Mouse (Mus musculus) midbrain, postnatal 0 days (tissue): ENCODE data around the gene Sap25. TPM values are rescaled to one million over a fixed set of nuclear protein-coding genes. Genes with fewer than 3 reads are reported as not detected.

Source experiments
- ATAC-seq: fragments of 200-750 bp; cut with Nextera tagmentation; 2 replicates; pipeline ENCODE4 v1.8.0; 2017; ENCODE audit warnings: moderate number of reproducible peaks, mild to moderate bottlenecking, moderate TSS enrichment, moderate library complexity; ENCODE audit not compliant: low FRiP score
- DNase-seq: peaks from one replicate; pipeline ENCODE4 v3.0.0-alpha.2; 2015; ENCODE audit warnings: low spot score
- H3K27ac ChIP-seq: fragments of 300-500 bp; sonication (generic); 2 replicates; pipeline ENCODE4 v1.5.1; 2014; ENCODE audit warnings: low read depth, mild to moderate bottlenecking, low read length, mixed read lengths
- H3K27me3 ChIP-seq: fragments of 300-500 bp; sonication (generic); 2 replicates; pipeline ENCODE4 v1.6.1; 2014; ENCODE audit warnings: low read length, control low read depth, mixed read lengths; ENCODE audit not compliant: insufficient read depth
- H3K36me3 ChIP-seq: fragments of 300-500 bp; sonication (generic); 2 replicates; pipeline ENCODE4 v1.6.1; 2014; ENCODE audit warnings: low read length, control low read depth, mixed read lengths; ENCODE audit not compliant: insufficient read depth
- H3K4me1 ChIP-seq: fragments of 300-500 bp; sonication (generic); 2 replicates; pipeline ENCODE4 v1.6.1; 2014; ENCODE audit warnings: mild to moderate bottlenecking, control low read depth, antibody characterized with exemption, low read length, mixed read lengths; ENCODE audit not compliant: insufficient read depth
- H3K4me2 ChIP-seq: fragments of 300-500 bp; sonication (generic); 2 replicates; pipeline ENCODE4 v1.6.1; 2014; ENCODE audit warnings: low read depth, mild to moderate bottlenecking, low read length, mixed read lengths; ENCODE audit not compliant: poor library complexity, severe bottlenecking
- H3K4me3 ChIP-seq: fragments of 300-500 bp; sonication (generic); 2 replicates; pipeline ENCODE4 v1.5.1; 2014; ENCODE audit warnings: low read depth, mild to moderate bottlenecking, low read length, moderate library complexity
- H3K9ac ChIP-seq: fragments of 300-500 bp; sonication (generic); replicated peaks from 2 replicates; pipeline ENCODE4 v1.6.1; 2014; ENCODE audit warnings: mild to moderate bottlenecking, low read length, moderate library complexity, mixed read lengths; ENCODE audit not compliant: poor library complexity, severe bottlenecking
- H3K9me3 ChIP-seq: fragments of 300-500 bp; sonication (generic); 2 replicates; pipeline ENCODE4 v1.6.1; 2016; ENCODE audit warnings: low read length, control low read depth
- CTCF ChIP-seq: IDR thresholded peaks from 2 replicates; pipeline ENCODE4 v1.5.1; 2016; ENCODE audit warnings: antibody characterized with exemption, mild to moderate bottlenecking
- WGBS: fragments of 180-500 bp; shearing (Covaris S2); extraction: QIAGEN DNeasy Blood & Tissue Kit; methylation state at CpG from one replicate; pipeline ENCODE4 v1.1.7; 2014; 5-methylcytosine and 5-hydroxymethylcytosine counted together
- polyA plus RNA-seq: library from polyadenylated mRNA; unstranded; fragments of >200 nt; fragmentation: Nextera tagmentation; extraction: Ambion mirVana; gene quantifications from 2 replicates; pipeline ENCODE4 v1.2.1, GENCODE M21; 2015
- total RNA-seq: library from RNA; depleted of rRNA; stranded (reverse); fragments of >200 nt; gene quantifications from 2 replicates; pipeline ENCODE4 v1.2.3, GENCODE M21; 2014; rRNA removed

The Sap25 gene
- total and polyA plus RNA-seq, 2 experiments from 2014 or later, result 3.2 to 3.3 TPM

DNA sequence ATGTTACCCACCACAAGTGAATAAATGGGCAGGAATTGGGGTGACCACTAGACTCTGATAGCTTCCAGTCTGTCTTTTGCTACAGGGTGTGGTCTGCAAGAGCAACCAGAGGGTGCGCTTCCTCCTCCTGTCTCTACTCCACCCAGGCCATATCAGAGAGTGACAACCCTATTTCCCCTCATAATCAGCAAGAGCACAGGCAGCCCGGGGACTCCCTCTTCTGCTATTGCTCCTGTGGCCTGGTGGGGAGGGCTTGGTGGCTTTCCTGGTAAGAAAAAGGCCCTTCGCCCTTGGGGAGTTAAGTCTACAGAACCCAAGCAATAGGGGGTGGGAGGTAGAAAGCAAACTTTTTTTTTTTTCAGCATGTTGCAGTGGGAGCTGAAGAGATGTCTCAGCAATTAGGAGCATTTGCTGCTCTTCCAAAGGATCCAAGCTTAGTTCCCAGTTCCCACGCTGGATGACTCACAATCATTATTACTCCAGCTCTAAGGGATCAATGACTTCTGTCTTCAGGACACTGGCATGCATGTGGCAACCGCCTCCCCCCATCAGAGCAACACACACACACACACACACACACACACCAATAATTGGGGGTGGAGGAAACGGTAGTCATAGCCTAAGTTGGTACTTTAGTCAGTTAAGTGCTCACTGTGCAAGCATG is 45.1 kb downstream of the Sap25 start:
- no peak overlapping the region for H3K9ac ChIP-seq
- H3K36me3 ChIP-seq, result no peaks in the 10 kb centered on the region
- TF ChIP-seq CTCF, result no peak
- no peak for DNase-seq
- no peaks in the 10 kb centered on the region for H3K9me3 ChIP-seq
- H3K4me1 ChIP-seq, result peaks cover 5% of the 10 kb centered on the region; the same call in 1 of the 2 replicates
- H3K27ac ChIP-seq, result no peak overlapping the region
- ATAC-seq, result no peak
- no peaks in the 10 kb centered on the region for H3K27me3 ChIP-seq
- H3K4me2 ChIP-seq, result no peak overlapping the region
- WGBS, result 86% methylated on average over 6 of the region's 6 CpGs
- H3K4me3 ChIP-seq, result no peak overlapping the region

- 88% methylated on average over 3 of the region's 3 CpGs for WGBS
- Histone ChIP-seq H3K27ac (no peak overlapping the region), H3K9me3 (no peaks in the 10 kb centered on the region), H3K4me2 (no peak overlapping the region), H3K4me3 (no peak overlapping the region), H3K36me3 (no peaks in the 10 kb centered on the region), H3K27me3 (no peaks in the 10 kb centered on the region), H3K9ac (no peak overlapping the region), H3K4me1 (no peaks in the 10 kb centered on the region)
- ATAC-seq (no peak), DNase-seq (no peak)
- TF ChIP-seq CTCF, result no peak
Observed at GRCm38 (mm10) chr5:137689974-137690373, 48.8 kb downstream of the Sap25 start.

DNA sequence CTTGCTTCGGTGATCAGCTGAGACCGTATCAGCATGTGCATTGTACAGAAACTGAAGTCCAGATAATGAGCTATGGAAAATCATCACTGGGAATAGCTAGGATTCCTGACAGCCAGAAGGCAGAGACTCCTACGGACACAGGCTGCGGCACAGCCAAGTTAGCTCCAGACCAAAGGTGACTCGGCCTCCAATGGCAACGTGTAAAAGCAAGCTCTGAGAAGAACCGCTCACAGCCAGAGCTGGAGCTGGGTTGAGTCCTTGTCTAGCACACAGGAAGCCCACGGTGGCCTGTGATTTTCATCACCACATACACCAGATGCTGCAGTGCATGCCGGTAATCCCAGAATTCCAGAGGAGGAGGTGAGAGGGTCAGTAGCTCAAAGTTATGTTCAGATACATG is 49.4 kb downstream of the Sap25 start:
- ATAC-seq (no peak), DNase-seq (no peak)
- no peaks in the 10 kb centered on the region for H3K4me1 ChIP-seq
- no peak overlapping the region for H3K4me3 ChIP-seq
- H3K9ac ChIP-seq, result no peak overlapping the region
- no peaks in the 10 kb centered on the region for H3K36me3 ChIP-seq
- no peaks in the 10 kb centered on the region for H3K9me3 ChIP-seq
- TF ChIP-seq CTCF, result no peak
- H3K27ac ChIP-seq, result no peak overlapping the region
- no peak overlapping the region for H3K4me2 ChIP-seq
- no peaks in the 10 kb centered on the region for H3K27me3 ChIP-seq
- 67% methylated on average over 9 of the region's 9 CpGs for WGBS

DNA sequence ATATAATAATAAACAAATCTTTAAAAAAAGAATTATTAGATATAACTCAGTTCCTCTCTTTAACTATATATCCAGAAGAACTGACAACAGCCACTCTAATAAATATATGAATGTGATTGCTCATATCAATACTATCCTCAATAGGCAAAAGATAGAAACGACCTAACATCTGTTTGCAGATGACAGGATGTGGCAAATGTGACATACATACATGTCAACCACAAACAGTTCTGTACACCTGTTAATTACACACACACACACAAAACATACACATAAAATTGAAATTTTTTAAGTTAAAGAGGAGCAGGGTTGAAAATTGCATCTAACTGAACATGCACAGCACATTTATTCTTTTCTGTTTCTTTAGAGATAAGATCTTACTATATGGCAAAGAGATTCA is 50.7 kb downstream of the Sap25 start:
- WGBS, result 74% methylated on average over 1 of the region's 1 CpGs
- no peaks in the 10 kb centered on the region for H3K27me3 ChIP-seq
- no peaks in the 10 kb centered on the region for H3K36me3 ChIP-seq
- H3K4me2 ChIP-seq, result no peak overlapping the region
- DNase-seq (no peak), ATAC-seq (no peak)
- no peak for TF ChIP-seq CTCF
- no peak overlapping the region for H3K27ac ChIP-seq
- no peaks in the 10 kb centered on the region for H3K9me3 ChIP-seq
- no peak overlapping the region for H3K4me3 ChIP-seq
- H3K4me1 ChIP-seq, result no peaks in the 10 kb centered on the region
- H3K9ac ChIP-seq, result no peak overlapping the region

Other genes with a start within 250 kb of the Sap25 start
- 0.85 and 0.99 TPM in 2 replicates for gene Zan, start 164.3 kb upstream of the Sap25 start, total RNA-seq
- 0.31 and 0.49 TPM in 2 replicates for gene Zan, start 164.3 kb upstream of the Sap25 start, polyA plus RNA-seq
- gene Pop7, start 138.8 kb upstream of the Sap25 start, total RNA-seq, result 73.2 and 95.3 TPM in 2 replicates
- 91.5 and 95.6 TPM in 2 replicates for gene Pop7, start 138.8 kb upstream of the Sap25 start, polyA plus RNA-seq
- 23.6 and 30.8 TPM in 2 replicates for gene Gigyf1, start 122.8 kb upstream of the Sap25 start, total RNA-seq
- gene Gigyf1, start 122.8 kb upstream of the Sap25 start, polyA plus RNA-seq, result 16.3 and 17.8 TPM in 2 replicates
- gene Epo, start 108.1 kb upstream of the Sap25 start, total RNA-seq, result not detected in 2 replicates
- not detected in 2 replicates for gene Epo, start 108.1 kb upstream of the Sap25 start, polyA plus RNA-seq
- 1,154 and 1,456 TPM in 2 replicates for gene Gnb2, start 107.8 kb upstream of the Sap25 start, total RNA-seq
- 590 and 632 TPM in 2 replicates for gene Gnb2, start 107.8 kb upstream of the Sap25 start, polyA plus RNA-seq
- gene Actl6b, start 87.8 kb upstream of the Sap25 start, total RNA-seq, result 248 and 270 TPM in 2 replicates
- 264 and 287 TPM in 2 replicates for gene Actl6b, start 87.8 kb upstream of the Sap25 start, polyA plus RNA-seq
- 22.3 and 29.6 TPM in 2 replicates for gene Tfr2, start 71.5 kb upstream of the Sap25 start, total RNA-seq
- 21.7 and 22.7 TPM in 2 replicates for gene Tfr2, start 71.5 kb upstream of the Sap25 start, polyA plus RNA-seq
- gene Mospd3, start 40.3 kb upstream of the Sap25 start, total RNA-seq, result 17.7 and 18.5 TPM in 2 replicates
- gene Mospd3, start 40.3 kb upstream of the Sap25 start, polyA plus RNA-seq, result 70.5 and 71.3 TPM in 2 replicates
- 18.6 and 19.4 TPM in 2 replicates for gene Pcolce, start 27.6 kb upstream of the Sap25 start, total RNA-seq
- 16.7 and 19.6 TPM in 2 replicates for gene Pcolce, start 27.6 kb upstream of the Sap25 start, polyA plus RNA-seq
- 0.28 TPM in 1 of 2 replicates, not detected in the other for gene Fbxo24, start 12.3 kb upstream of the Sap25 start, total RNA-seq
- gene Fbxo24, start 12.3 kb upstream of the Sap25 start, polyA plus RNA-seq, result 0.09 and 0.10 TPM in 2 replicates
- gene Lrch4, start 12.2 kb upstream of the Sap25 start, total RNA-seq, result 13.1 and 14.5 TPM in 2 replicates
- 13.1 and 15.9 TPM in 2 replicates for gene Lrch4, start 12.2 kb upstream of the Sap25 start, polyA plus RNA-seq
- 0.99 and 4.1 TPM in 2 replicates for gene Gm20605, start 12.2 kb upstream of the Sap25 start, total RNA-seq
- gene Gm20605, start 12.2 kb upstream of the Sap25 start, polyA plus RNA-seq, result 4.4 and 6.5 TPM in 2 replicates
- 1.2 TPM in 1 of 2 replicates, not detected in the other for gene Irs3, start 4.4 kb downstream of the Sap25 start, total RNA-seq
- gene Irs3, start 4.4 kb downstream of the Sap25 start, polyA plus RNA-seq, result 0.27 and 0.37 TPM in 2 replicates
- gene Agfg2, start 43.4 kb downstream of the Sap25 start, total RNA-seq, result 20.4 and 28.1 TPM in 2 replicates
- gene Agfg2, start 43.4 kb downstream of the Sap25 start, polyA plus RNA-seq, result 15.5 and 16.9 TPM in 2 replicates
- gene Nyap1, start 100.3 kb downstream of the Sap25 start, total RNA-seq, result 230 and 261 TPM in 2 replicates
- gene Nyap1, start 100.3 kb downstream of the Sap25 start, polyA plus RNA-seq, result 47.0 and 50.1 TPM in 2 replicates
- 188 and 320 TPM in 2 replicates for gene Tsc22d4, start 104.4 kb downstream of the Sap25 start, total RNA-seq
- 157 and 179 TPM in 2 replicates for gene Tsc22d4, start 104.4 kb downstream of the Sap25 start, polyA plus RNA-seq
- gene Ppp1r35, start 137.5 kb downstream of the Sap25 start, total RNA-seq, result 32.5 and 42.1 TPM in 2 replicates
- gene Ppp1r35, start 137.5 kb downstream of the Sap25 start, polyA plus RNA-seq, result 38.8 and 47.8 TPM in 2 replicates
- gene Mepce, start 146.3 kb downstream of the Sap25 start, total RNA-seq, result 40.8 and 46.0 TPM in 2 replicates
- gene Mepce, start 146.3 kb downstream of the Sap25 start, polyA plus RNA-seq, result 16.1 and 17.6 TPM in 2 replicates
- gene Zcwpw1, start 146.5 kb downstream of the Sap25 start, total RNA-seq, result 5.8 and 7.7 TPM in 2 replicates
- gene Zcwpw1, start 146.5 kb downstream of the Sap25 start, polyA plus RNA-seq, result 9.0 and 9.4 TPM in 2 replicates
- gene Pilra, start 194.9 kb downstream of the Sap25 start, total RNA-seq, result not detected in 2 replicates
- 0.09 and 0.29 TPM in 2 replicates for gene Pilra, start 194.9 kb downstream of the Sap25 start, polyA plus RNA-seq
- not detected in 2 replicates for gene Pilrb1, start 216.8 kb downstream of the Sap25 start, total RNA-seq
- gene Pilrb1, start 216.8 kb downstream of the Sap25 start, polyA plus RNA-seq, result not detected in 2 replicates
- not detected in 2 replicates for gene Pilrb2, start 230.5 kb downstream of the Sap25 start, total RNA-seq
- 0.16 TPM in 1 of 2 replicates, not detected in the other for gene Pilrb2, start 230.5 kb downstream of the Sap25 start, polyA plus RNA-seq